Mouse (Mus musculus): ENCODE measurements at regions not wholly inside any gene's neighbourhood (a gene's known extent, or its start where the extent isn't known, plus 50 kb on each side); places are given as distances from the start of the nearest gene placed in this dataset.

- no peak for TF ChIP-seq CTCF (IDR thresholded peaks at IDR 0.05; ENCODE audit: insufficient read depth, low read depth, low read length)
- no peak for TF ChIP-seq POLR2A (IDR thresholded peaks at IDR 0.05; ENCODE audit: insufficient read depth, low read depth, low read length)
These were observed 1948.3 kb downstream of the 9330182O14Rik start for GRCm38 (mm10) chr15:42082436-42082835.
